Mouse (Mus musculus) midbrain, embryonic 15.5 days (tissue): ENCODE measurements around the gene Ap4s1. TPM values are rescaled to one million over a fixed set of nuclear protein-coding genes. Genes with fewer than 3 reads are reported as not detected.
A peak's percentile ranks its signal among the peaks of the same experiment; 100 is the strongest.
"Not testable (repeated sequence)": the region's sequence is repeated elsewhere in the genome, so short reads cannot be mapped to it uniquely, and the experiment has no call there.

Source experiments
- ATAC-seq: fragments of 200-750 bp; cut with Nextera tagmentation; replicated peaks from 2 replicates; pipeline ENCODE4 v1.8.0; 2017; ENCODE audit warnings: moderate TSS enrichment
- H3K27ac ChIP-seq: fragments of 300-500 bp; sonication (generic); 2 replicates; pipeline ENCODE4 v1.5.1; 2015; ENCODE audit warnings: mild to moderate bottlenecking, inconsistent platforms
- H3K27me3 ChIP-seq: fragments of 300-500 bp; sonication (generic); replicated peaks from 2 replicates; pipeline ENCODE4 v1.6.1; 2015; ENCODE audit warnings: inconsistent platforms
- H3K36me3 ChIP-seq: fragments of 300-500 bp; sonication (generic); replicated peaks from 2 replicates; pipeline ENCODE4 v1.6.1; 2015; ENCODE audit warnings: inconsistent platforms
- H3K4me1 ChIP-seq: fragments of 300-500 bp; sonication (generic); 2 replicates; pipeline ENCODE4 v1.6.1; 2015; ENCODE audit warnings: inconsistent platforms
- H3K4me2 ChIP-seq: fragments of 300-500 bp; sonication (generic); 2 replicates; pipeline ENCODE4 v1.6.1; 2015; ENCODE audit warnings: inconsistent platforms, mild to moderate bottlenecking, moderate library complexity
- H3K4me3 ChIP-seq: fragments of 300-500 bp; sonication (generic); 2 replicates; pipeline ENCODE4 v1.5.1; 2015; ENCODE audit warnings: mild to moderate bottlenecking, inconsistent platforms
- H3K9ac ChIP-seq: fragments of 300-500 bp; sonication (generic); 2 replicates; pipeline ENCODE4 v1.6.1; 2015; ENCODE audit warnings: mild to moderate bottlenecking, inconsistent platforms
- H3K9me3 ChIP-seq: fragments of 300-500 bp; sonication (generic); 2 replicates; pipeline ENCODE4 v1.6.1; 2016; ENCODE audit warnings: inconsistent platforms
- WGBS: fragments of 180-500 bp; shearing (Covaris S2); methylation state at CpG from one replicate; pipeline ENCODE4 v1.1.7; 2015; ENCODE audit warnings: mixed read lengths; 5-methylcytosine and 5-hydroxymethylcytosine counted together
- polyA plus RNA-seq: library from polyadenylated mRNA; unstranded; fragments of >200 nt; fragmentation: Nextera tagmentation; extraction: Ambion mirVana; gene quantifications from 2 replicates; pipeline ENCODE4 v1.2.1, GENCODE M21; 2015

The Ap4s1 gene
- 50.4 and 55.1 TPM in 2 replicates for polyA plus RNA-seq

- under 1% methylated on average over 108 of the region's 108 CpGs for WGBS
- H3K36me3 ChIP-seq, result no peaks in the 10 kb centered on the region
- peak; percentile 81 for ATAC-seq
- no peaks in the 10 kb centered on the region for H3K27me3 ChIP-seq
- H3K4me1 ChIP-seq, result peaks cover 16% of the 10 kb centered on the region
- peak within 1 kb of the TSS; percentile 61 for H3K4me2 ChIP-seq
- H3K4me3 ChIP-seq, result peak within 1 kb of the TSS; percentile 92
- H3K9ac ChIP-seq, result peak within 1 kb of the TSS; percentile 99
- H3K27ac ChIP-seq, result peak within 1 kb of the TSS; percentile 99
- no peaks in the 10 kb centered on the region for H3K9me3 ChIP-seq
Measured at GRCm38 (mm10) chr12:51690893-51691844, at the start of gene Ap4s1. Gene Ap4s1, plus strand, starts transcription at chr12:51691033.

- H3K4me1 ChIP-seq, result no peaks in the 10 kb centered on the region
- 76% methylated on average over 6 of the region's 6 CpGs for WGBS
- H3K4me2 ChIP-seq, result no peak overlapping the region
- H3K9ac ChIP-seq, result no peak overlapping the region
- H3K9me3 ChIP-seq, result no peaks in the 10 kb centered on the region
- no peaks in the 10 kb centered on the region for H3K27me3 ChIP-seq
- no peak overlapping the region for H3K27ac ChIP-seq
- ATAC-seq, result no peak
- H3K36me3 ChIP-seq, result no peaks in the 10 kb centered on the region
- H3K4me3 ChIP-seq, result no peak overlapping the region
Measured at GRCm38 (mm10) chr12:51641871-51642270, 49.0 kb upstream of the Ap4s1 start.

GRCm38 (mm10) chr12:51649401-51649800 lies 41.4 kb upstream of the Ap4s1 start:
- not testable (repeated sequence) for H3K27ac ChIP-seq, ATAC-seq, H3K36me3 ChIP-seq, H3K4me3 ChIP-seq, H3K9ac ChIP-seq, H3K4me2 ChIP-seq, H3K27me3 ChIP-seq, H3K4me1 ChIP-seq, H3K9me3 ChIP-seq

GRCm38 (mm10) chr12:51655944-51656465 lies 34.8 kb upstream of the Ap4s1 start:
- H3K4me1 ChIP-seq, result 0 out of 2 replicates have a peak, but pooled peaks cover 3% of the 10 kb centered on the region
- H3K4me2 ChIP-seq, result no peak overlapping the region
- no peak overlapping the region for H3K9ac ChIP-seq
- no peak for ATAC-seq
- no peak overlapping the region for H3K27ac ChIP-seq
- peaks cover 3% of the 10 kb centered on the region; the same call in 1 of the 2 replicates for H3K36me3 ChIP-seq
- 76% methylated on average over 1 of the region's 1 CpGs for whole genome bisulfite sequencing
- H3K9me3 ChIP-seq, result no peaks in the 10 kb centered on the region
- H3K27me3 ChIP-seq, result no peaks in the 10 kb centered on the region
- H3K4me3 ChIP-seq, result no peak overlapping the region

- H3K4me3 ChIP-seq, result no peak overlapping the region
- peaks cover 10% of the 10 kb centered on the region; the same call in 1 of the 2 replicates for H3K4me1 ChIP-seq
- ATAC-seq, result no peak
- H3K36me3 ChIP-seq, result no peaks in the 10 kb centered on the region
- H3K27me3 ChIP-seq, result no peaks in the 10 kb centered on the region
- H3K4me2 ChIP-seq, result no peak overlapping the region
- no peak overlapping the region for H3K27ac ChIP-seq
- no peak overlapping the region for H3K9ac ChIP-seq
- no peaks in the 10 kb centered on the region for H3K9me3 ChIP-seq
Measured at GRCm38 (mm10) chr12:51663011-51663410, 27.8 kb upstream of the Ap4s1 start.

GRCm38 (mm10) chr12:51663908-51664307 lies 26.9 kb upstream of the Ap4s1 start:
- no peak overlapping the region for H3K9ac ChIP-seq
- no peaks in the 10 kb centered on the region for H3K36me3 ChIP-seq
- no peak for ATAC-seq
- no peaks in the 10 kb centered on the region for H3K27me3 ChIP-seq
- no peak overlapping the region for H3K4me3 ChIP-seq
- H3K4me1 ChIP-seq, result peaks cover 10% of the 10 kb centered on the region; the same call in 1 of the 2 replicates
- no peak overlapping the region for H3K4me2 ChIP-seq
- H3K9me3 ChIP-seq, result no peaks in the 10 kb centered on the region
- no peak overlapping the region for H3K27ac ChIP-seq

- H3K36me3 ChIP-seq, result no peaks in the 10 kb centered on the region
- H3K27me3 ChIP-seq, result no peaks in the 10 kb centered on the region
- H3K27ac ChIP-seq, result 0 out of 2 replicates have a peak overlapping the region, but pooled peaks have one; percentile 15
- H3K9ac ChIP-seq, result no peak overlapping the region
- WGBS, result 69% methylated on average over 4 of the region's 4 CpGs
- H3K4me3 ChIP-seq, result no peak overlapping the region
- no peak overlapping the region for H3K4me2 ChIP-seq
- peaks cover 12% of the 10 kb centered on the region; the same call in 1 of the 2 replicates for H3K4me1 ChIP-seq
- H3K9me3 ChIP-seq, result no peaks in the 10 kb centered on the region
- no peak for ATAC-seq
Measured at GRCm38 (mm10) chr12:51666708-51667430, 24.0 kb upstream of the Ap4s1 start.

- Histone ChIP-seq H3K4me2 (no peak overlapping the region), H3K27me3 (no peaks in the 10 kb centered on the region), H3K4me1 (0 out of 2 replicates have a peak, but pooled peaks cover 6% of the 10 kb centered on the region), H3K27ac (no peak overlapping the region), H3K4me3 (no peak overlapping the region), H3K36me3 (no peaks in the 10 kb centered on the region), H3K9me3 (no peaks in the 10 kb centered on the region), H3K9ac (no peak overlapping the region)
- no peak for ATAC-seq
- WGBS, result 35% methylated on average over 5 of the region's 5 CpGs
Measured at GRCm38 (mm10) chr12:51671231-51671891, 19.5 kb upstream of the Ap4s1 start.

GRCm38 (mm10) chr12:51673270-51673669 lies 17.6 kb upstream of the Ap4s1 start:
- ATAC-seq, result no peak
- Histone ChIP-seq H3K9me3 (no peaks in the 10 kb centered on the region), H3K27ac (no peak overlapping the region), H3K9ac (no peak overlapping the region), H3K4me2 (no peak overlapping the region), H3K36me3 (no peaks in the 10 kb centered on the region), H3K4me3 (no peak overlapping the region), H3K4me1 (0 out of 2 replicates have a peak, but pooled peaks cover 2% of the 10 kb centered on the region), H3K27me3 (no peaks in the 10 kb centered on the region)
- 59% methylated on average over 4 of the region's 4 CpGs for WGBS

- Histone ChIP-seq H3K36me3 (no peaks in the 10 kb centered on the region), H3K27ac (no peak overlapping the region), H3K9ac (no peak overlapping the region), H3K27me3 (no peaks in the 10 kb centered on the region), H3K4me2 (no peak overlapping the region), H3K4me1 (peaks cover 6% of the 10 kb centered on the region; the same call in 1 of the 2 replicates), H3K9me3 (no peaks in the 10 kb centered on the region), H3K4me3 (no peak overlapping the region)
- WGBS, result 68% methylated on average over 2 of the region's 2 CpGs
- ATAC-seq, result no peak
Measured at GRCm38 (mm10) chr12:51676442-51676841, 14.4 kb upstream of the Ap4s1 start.

- H3K27ac ChIP-seq, result no peak overlapping the region
- H3K27me3 ChIP-seq, result no peaks in the 10 kb centered on the region
- H3K4me3 ChIP-seq, result no peak overlapping the region
- 63% methylated on average over 1 of the region's 1 CpGs for WGBS
- H3K4me2 ChIP-seq, result no peak overlapping the region
- peaks cover 4% of the 10 kb centered on the region; the same call in 1 of the 2 replicates for H3K4me1 ChIP-seq
- no peak overlapping the region for H3K9ac ChIP-seq
- ATAC-seq, result peak; percentile 25; the same call in 1 of the 2 replicates
- H3K9me3 ChIP-seq, result no peaks in the 10 kb centered on the region
- no peaks in the 10 kb centered on the region for H3K36me3 ChIP-seq
Measured at GRCm38 (mm10) chr12:51678844-51679243, 12.0 kb upstream of the Ap4s1 start.

- Histone ChIP-seq H3K4me3 (no peak overlapping the region), H3K27ac (no peak overlapping the region), H3K4me1 (peaks cover 16% of the 10 kb centered on the region), H3K36me3 (no peaks in the 10 kb centered on the region), H3K9ac (no peak overlapping the region), H3K9me3 (no peaks in the 10 kb centered on the region), H3K27me3 (no peaks in the 10 kb centered on the region), H3K4me2 (no peak overlapping the region)
- no peak for ATAC-seq
- WGBS, result 93% methylated on average over 2 of the region's 2 CpGs
Measured at GRCm38 (mm10) chr12:51688546-51688945, 2.3 kb upstream of the Ap4s1 start.
